Mouse (Mus musculus) R1 (cell line): ENCODE measurements around the gene Cyth1.

Source experiments
- DNase-seq: peaks from one replicate; pipeline ENCODE4 v3.0.0-alpha.2; 2018; ENCODE audit warnings: low read depth, low spot score

The Cyth1 gene

GRCm38 (mm10) chr11:118200834-118201830, 47.3 kb downstream of the Cyth1 start:
- DNase-seq = no peak

- no peak for DNase-seq
Observed at GRCm38 (mm10) chr11:118198296-118198600, 50.1 kb downstream of the Cyth1 start.

DNA sequence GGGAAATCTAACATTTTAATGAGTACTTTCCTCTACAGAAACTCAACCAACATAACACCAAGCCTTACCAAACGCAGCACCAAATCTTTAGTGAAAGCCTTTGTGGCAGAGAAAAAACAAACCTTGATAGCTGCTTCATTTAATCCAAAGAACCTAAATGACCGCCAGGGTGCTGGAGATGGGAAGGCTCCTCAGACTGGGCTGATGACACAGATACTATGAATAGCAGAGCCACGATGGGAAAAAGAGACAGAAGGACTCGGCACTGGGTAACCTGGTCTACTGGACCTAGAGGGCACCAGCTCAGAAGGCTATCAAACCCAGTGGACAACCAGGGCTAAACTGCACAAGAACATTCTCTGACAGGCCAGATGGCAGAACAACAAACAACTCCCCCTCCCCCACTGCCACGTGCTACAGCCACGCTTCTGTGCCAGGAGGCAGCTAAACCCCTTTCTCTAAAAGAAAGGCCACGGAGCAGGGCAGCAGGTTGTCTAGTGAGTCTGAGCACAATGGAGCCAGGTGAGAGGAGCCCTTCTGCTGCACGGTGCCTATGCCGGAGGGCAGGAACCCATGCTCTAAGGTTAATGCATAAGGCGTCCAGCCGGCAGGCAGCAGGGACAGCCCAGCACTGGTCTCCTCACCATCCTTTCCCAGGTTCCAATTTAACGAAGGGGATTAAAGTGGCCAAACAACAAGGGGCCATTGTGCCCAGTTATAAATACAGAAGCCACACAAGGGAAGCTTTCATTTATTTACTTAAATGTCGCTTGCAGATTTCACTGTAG, 50.7 kb downstream of the Cyth1 start:
- DNase-seq = no peak

GRCm38 (mm10) chr11:118196824-118197388, 51.5 kb downstream of the Cyth1 start:
- no peak for DNase-seq

GRCm38 (mm10) chr11:118193390-118194147, 54.8 kb downstream of the Cyth1 start:
- peak; percentile 53 for DNase-seq

GRCm38 (mm10) chr11:118192973-118193372, 55.4 kb downstream of the Cyth1 start:
- no peak for DNase-seq

GRCm38 (mm10) chr11:118182768-118183167, 65.6 kb downstream of the Cyth1 start:
- DNase-seq = no peak

- no peak for DNase-seq
Observed at GRCm38 (mm10) chr11:118182353-118182752, 66.0 kb downstream of the Cyth1 start.

DNA sequence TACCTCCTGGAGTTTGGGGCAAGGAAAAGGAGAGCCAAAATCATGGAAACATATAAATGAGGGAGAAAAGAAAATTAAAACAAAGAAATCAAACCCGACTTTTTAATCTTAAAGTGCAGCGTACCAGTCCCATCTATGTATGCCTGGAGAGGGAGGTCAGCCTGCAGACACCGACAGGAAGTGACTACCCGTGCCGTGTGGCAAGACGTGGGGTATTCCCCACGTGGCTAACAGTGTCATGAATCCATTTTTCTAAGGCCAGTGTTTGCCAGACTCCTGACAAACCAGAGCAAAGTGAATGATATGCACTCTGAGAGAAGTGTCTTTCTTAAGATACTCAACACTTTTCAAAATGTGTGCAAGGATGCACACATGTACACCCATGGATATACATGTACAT, 68.2 kb downstream of the Cyth1 start:
- no peak for DNase-seq

GRCm38 (mm10) chr11:118178236-118178635, 70.2 kb downstream of the Cyth1 start:
- no peak for DNase-seq

DNA sequence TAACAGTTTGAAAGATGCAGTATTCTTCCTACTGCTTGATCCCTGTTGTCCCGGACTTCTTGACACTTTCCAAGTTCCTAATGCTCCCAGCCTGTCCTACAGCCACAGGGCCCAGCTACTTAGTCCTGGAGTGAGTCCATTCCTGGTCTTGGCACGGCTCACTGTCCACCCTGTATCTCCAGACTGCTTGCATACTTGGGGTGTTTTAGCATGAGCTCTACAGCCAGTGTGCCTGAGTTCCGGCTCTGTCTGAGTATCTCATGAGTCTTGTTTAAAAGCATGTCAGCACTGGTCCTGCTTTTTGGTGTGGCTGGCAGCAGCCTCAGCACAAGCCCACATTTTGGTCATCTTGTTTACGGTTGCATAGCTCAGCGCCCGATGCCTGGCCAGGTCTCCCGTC, 73.6 kb downstream of the Cyth1 start:
- DNase-seq = no peak

DNA sequence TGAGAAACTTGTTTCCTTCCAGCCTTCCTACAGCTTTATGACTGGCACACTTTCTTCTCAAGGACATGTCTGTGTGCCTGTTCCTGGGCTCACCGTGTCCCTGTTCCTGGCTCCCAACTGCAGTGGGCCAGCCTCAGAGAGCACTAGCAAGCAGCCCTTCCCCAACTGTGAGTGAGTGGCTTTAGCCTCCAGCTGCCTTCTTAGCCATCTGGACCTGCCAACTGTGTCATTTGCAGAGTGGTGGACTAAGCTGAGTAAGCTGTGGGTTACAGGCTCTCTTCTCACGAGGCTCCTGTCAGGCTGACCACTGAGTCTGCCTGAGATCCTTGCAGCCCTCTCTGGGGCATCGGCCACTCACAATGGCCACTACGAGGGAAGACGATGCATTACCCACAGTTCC, 75.6 kb downstream of the Cyth1 start:
- DNase-seq = no peak

DNA sequence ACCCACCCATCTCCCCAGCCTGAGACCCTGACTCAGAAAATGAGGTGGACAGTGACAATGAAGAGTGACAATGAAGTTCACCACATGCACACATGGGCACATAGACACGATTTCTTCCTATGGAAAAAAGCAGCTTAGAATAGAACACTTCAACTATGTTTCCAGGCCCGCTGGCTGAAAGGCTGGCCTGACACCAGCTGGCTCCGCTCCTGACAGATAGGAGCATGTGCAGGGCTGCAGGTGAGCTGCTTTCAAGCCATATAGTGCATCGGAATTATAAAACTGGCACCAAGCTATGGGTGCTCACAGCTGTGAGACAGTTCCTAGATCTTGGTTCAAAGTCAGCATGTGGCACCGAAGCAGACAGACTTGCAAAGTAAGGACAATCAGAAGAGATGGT, 78.1 kb downstream of the Cyth1 start:
- no peak for DNase-seq

DNA sequence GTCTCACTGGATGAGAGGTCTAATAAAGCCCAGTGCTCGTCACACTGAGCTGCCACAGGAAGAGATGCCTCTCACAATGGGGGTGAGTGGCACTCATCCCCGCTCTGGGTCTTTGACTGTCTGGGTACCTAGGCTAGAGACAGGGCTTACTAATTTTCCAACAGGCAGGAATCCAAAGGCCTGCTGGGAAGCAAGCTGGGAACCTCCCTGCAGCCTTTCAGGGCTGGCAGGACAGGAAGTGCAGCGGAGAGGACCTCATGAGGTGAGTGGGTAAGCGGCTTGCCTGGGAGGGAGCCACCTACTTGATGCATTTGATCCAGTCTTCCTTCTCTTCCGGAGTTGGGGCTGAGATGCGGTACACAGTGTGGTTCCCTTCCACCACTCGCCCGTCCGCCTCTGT, 79.7 kb downstream of the Cyth1 start:
- no peak for DNase-seq

DNA sequence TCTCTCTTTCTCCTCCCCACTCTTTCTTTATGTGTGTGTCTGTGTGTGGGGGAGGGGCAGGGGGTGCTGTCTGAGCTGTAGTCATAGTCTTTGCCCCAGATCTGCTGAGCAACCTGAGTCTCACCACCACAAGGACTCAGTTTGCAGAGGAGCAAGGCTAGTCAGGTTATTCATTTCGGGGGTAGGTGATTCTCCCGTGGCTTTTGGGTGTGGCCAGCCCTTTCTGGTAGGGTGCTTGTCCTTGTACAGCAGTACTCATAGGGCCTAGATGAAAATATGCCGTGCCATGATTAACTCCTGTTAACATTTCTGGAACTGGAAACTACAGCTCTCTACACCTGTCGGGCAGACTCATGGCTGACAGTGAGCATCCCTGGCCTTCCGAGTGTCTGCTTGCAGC, 81.8 kb downstream of the Cyth1 start:
- DNase-seq = no peak

GRCm38 (mm10) chr11:118165681-118166080, 82.7 kb downstream of the Cyth1 start:
- DNase-seq = no peak

GRCm38 (mm10) chr11:118164566-118164965, 83.8 kb downstream of the Cyth1 start:
- no peak for DNase-seq

- no peak for DNase-seq
Observed at GRCm38 (mm10) chr11:118162245-118162644, 86.1 kb downstream of the Cyth1 start.

DNA sequence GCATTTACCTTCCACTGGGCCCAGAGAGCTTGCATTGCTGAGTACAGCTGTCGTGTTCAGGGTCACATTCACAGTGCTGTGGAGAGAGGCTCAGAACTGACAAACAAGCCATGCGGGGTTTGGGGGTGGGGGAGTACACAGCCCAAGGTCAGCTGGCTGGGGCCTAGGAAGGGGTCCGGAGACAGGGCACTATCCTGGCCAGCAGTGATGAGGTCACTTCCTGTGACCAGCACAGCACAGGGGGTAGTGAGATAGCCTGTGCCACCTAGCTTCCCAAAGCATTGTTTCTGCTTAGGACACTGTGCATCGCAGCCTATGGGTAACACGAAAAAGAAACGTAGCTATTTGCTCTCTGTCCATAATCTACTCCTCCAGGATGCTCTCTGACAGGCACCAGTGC, 87.2 kb downstream of the Cyth1 start:
- DNase-seq = no peak

- no peak for DNase-seq
Observed at GRCm38 (mm10) chr11:118160763-118161162, 87.6 kb downstream of the Cyth1 start.

DNA sequence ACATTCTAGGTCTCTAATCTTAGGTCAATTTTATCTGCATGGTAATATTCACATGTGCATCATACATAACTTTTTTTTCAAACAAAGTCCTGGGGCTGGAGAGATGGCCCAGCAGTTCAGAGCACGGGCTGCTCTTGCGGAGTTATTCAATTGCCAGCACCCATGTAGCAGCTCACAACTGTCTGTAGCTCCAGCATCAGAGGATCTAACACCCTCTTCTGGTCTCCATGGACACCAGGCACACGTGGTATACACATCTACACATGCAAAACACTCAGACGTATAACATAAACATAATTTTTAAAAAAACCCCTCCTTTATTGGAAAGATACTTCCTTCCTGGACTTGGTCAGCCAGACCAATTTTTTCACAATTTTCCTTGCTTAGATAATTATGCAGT, 89.6 kb downstream of the Cyth1 start:
- DNase-seq = no peak
